Mouse (Mus musculus) liver, embryonic 14.5 days (tissue): ENCODE data around the gene Heyl. TPM values are rescaled to one million over a fixed set of nuclear protein-coding genes. Genes with fewer than 3 reads are reported as not detected.

Experiments used
- ATAC-seq: fragments of 200-750 bp; cut with Nextera tagmentation; 2 replicates; pipeline ENCODE4 v1.8.0; 2017; ENCODE audit warnings: moderate number of reproducible peaks, mild to moderate bottlenecking, moderate library complexity; ENCODE audit not compliant: insufficient read depth
- DNase-seq, 3 experiments: peaks; one replicate each; pipeline ENCODE4 v3.0.0-alpha.2; 2012 to 2013; ENCODE audit warnings: low read depth in 3 of 3, low spot score in 3 of 3
- H3K27ac ChIP-seq: fragments of 300-500 bp; sonication (generic); 2 replicates; pipeline ENCODE4 v1.5.1; 2014; ENCODE audit warnings: moderate library complexity, mild to moderate bottlenecking, control low read depth, inconsistent platforms
- H3K27me3 ChIP-seq: fragments of 300-500 bp; sonication (generic); 2 replicates; pipeline ENCODE4 v1.6.1; 2014; ENCODE audit warnings: mild to moderate bottlenecking, low read length, moderate library complexity; ENCODE audit not compliant: control insufficient read depth, insufficient read depth
- H3K36me3 ChIP-seq: fragments of 300-500 bp; sonication (generic); replicated peaks from 2 replicates; pipeline ENCODE4 v1.6.1; 2014; ENCODE audit warnings: low read depth; ENCODE audit not compliant: control insufficient read depth, insufficient read depth
- H3K4me1 ChIP-seq, 2 experiments: fragments of 200-500 bp in 1 of 2; fragments of 300-500 bp in 1 of 2; sonication (generic) in 1 of 2; replicated peaks; 2 replicates each; pipeline ENCODE4 v1.6.1; 2012 to 2014; ENCODE audit warnings: antibody characterized with exemption in 1 of 2, inconsistent platforms in 1 of 2, low read length in 1 of 2; ENCODE audit not compliant: control insufficient read depth in 2 of 2, insufficient read depth in 2 of 2
- H3K4me2 ChIP-seq: fragments of 300-500 bp; sonication (generic); 2 replicates; pipeline ENCODE4 v1.6.1; 2014; ENCODE audit warnings: low read depth, mild to moderate bottlenecking, control low read depth, moderate library complexity
- H3K4me3 ChIP-seq, 2 experiments: fragments of 200-500 bp in 1 of 2; fragments of 300-500 bp in 1 of 2; sonication (generic) in 1 of 2; 2 replicates each; pipeline ENCODE4 v1.5.1; 2012 to 2014; ENCODE audit warnings: low read depth in 2 of 2, low read length in 2 of 2, mild to moderate bottlenecking in 2 of 2, control low read depth in 1 of 2, inconsistent platforms in 1 of 2, moderate library complexity in 1 of 2; ENCODE audit not compliant: insufficient read depth in 1 of 2
- H3K9ac ChIP-seq: fragments of 300-500 bp; sonication (generic); replicated peaks from 2 replicates; pipeline ENCODE4 v1.6.1; 2014; ENCODE audit warnings: mild to moderate bottlenecking, control low read depth, moderate library complexity
- H3K9me3 ChIP-seq: fragments of 300-500 bp; sonication (generic); 2 replicates; pipeline ENCODE4 v1.6.1; 2016; ENCODE audit warnings: low read length, mixed read lengths; ENCODE audit not compliant: control insufficient read depth
- CTCF ChIP-seq: IDR thresholded peaks from 2 replicates; pipeline ENCODE4 v1.5.1; 2016; ENCODE audit warnings: antibody characterized with exemption, low read depth, control low read depth
- EP300 ChIP-seq: IDR thresholded peaks from 2 replicates; pipeline ENCODE4 v1.6.1; 2016; ENCODE audit warnings: antibody characterized with exemption, low read depth
- WGBS: fragments of 180-500 bp; shearing (Covaris S2); extraction: QIAGEN DNeasy Blood & Tissue Kit; methylation state at CpG from one replicate; pipeline ENCODE4 v1.1.7; 2014; ENCODE audit not compliant: insufficient replicate concordance; 5-methylcytosine and 5-hydroxymethylcytosine counted together
- polyA plus RNA-seq, 2 experiments: library from polyadenylated mRNA; depleted of rRNA in 1 of 2; stranded (reverse) in 1 of 2; unstranded in 1 of 2; fragments of >200 nt; fragmentation: Nextera tagmentation in 1 of 2; extraction: Ambion mirVana in 1 of 2; gene quantifications; 2 replicates each; pipeline versions ENCODE4 v1.2.1 to v1.2.3; 2012 to 2014

Gene Heyl
- polyA plus RNA-seq, 2 experiments: 0.42 to 0.46 TPM

- H3K4me1 ChIP-seq: no peaks in the 10 kb centered on the region
- TF ChIP-seq CTCF (no peak), EP300 (no peak)
- H3K9me3 ChIP-seq: no peaks in the 10 kb centered on the region
- no peak overlapping the region for H3K4me2 ChIP-seq
- H3K4me3 ChIP-seq: no peak overlapping the region
- H3K27me3 ChIP-seq: peaks cover 9% of the 10 kb centered on the region
- no peak overlapping the region for H3K27ac ChIP-seq
- no peak for ATAC-seq
- H3K9ac ChIP-seq: no peak overlapping the region
- no peaks in the 10 kb centered on the region for H3K36me3 ChIP-seq
- 25% methylated on average over 2 of the region's 2 CpGs for WGBS
- no peak for DNase-seq
These were observed 5.1 kb upstream of the Heyl start for GRCm38 (mm10) chr4:123228270-123228669.

DNA sequence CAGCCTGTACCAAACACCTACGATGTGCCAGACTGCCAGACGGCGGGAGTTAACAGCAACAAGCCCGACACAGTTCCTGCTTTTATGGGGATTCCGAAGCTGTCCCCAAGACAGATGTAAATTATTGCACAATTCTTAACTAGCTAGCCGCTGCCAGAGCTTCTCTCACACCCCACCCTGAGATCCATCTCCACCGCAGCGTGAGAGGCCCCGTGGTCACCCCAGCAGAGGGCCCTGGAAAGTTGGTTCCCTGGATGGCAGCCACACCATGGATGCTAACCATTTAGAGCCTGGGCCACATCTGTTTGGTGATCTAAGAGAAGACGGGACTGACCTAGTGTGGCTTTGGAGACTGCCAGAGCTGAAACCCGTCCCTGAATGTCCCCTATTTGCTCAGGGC lies 4.2 kb upstream of the Heyl start:
- H3K9me3 ChIP-seq: no peaks in the 10 kb centered on the region
- WGBS: 57% methylated on average over 11 of the region's 11 CpGs
- TF ChIP-seq EP300 (no peak), CTCF (no peak)
- no peak overlapping the region for H3K4me2 ChIP-seq
- DNase-seq (no peak), ATAC-seq (no peak)
- H3K4me3 ChIP-seq: no peak overlapping the region
- no peaks in the 10 kb centered on the region for H3K36me3 ChIP-seq
- H3K27me3 ChIP-seq: peaks cover 18% of the 10 kb centered on the region
- no peaks in the 10 kb centered on the region for H3K4me1 ChIP-seq
- no peak overlapping the region for H3K27ac ChIP-seq
- no peak overlapping the region for H3K9ac ChIP-seq

DNA sequence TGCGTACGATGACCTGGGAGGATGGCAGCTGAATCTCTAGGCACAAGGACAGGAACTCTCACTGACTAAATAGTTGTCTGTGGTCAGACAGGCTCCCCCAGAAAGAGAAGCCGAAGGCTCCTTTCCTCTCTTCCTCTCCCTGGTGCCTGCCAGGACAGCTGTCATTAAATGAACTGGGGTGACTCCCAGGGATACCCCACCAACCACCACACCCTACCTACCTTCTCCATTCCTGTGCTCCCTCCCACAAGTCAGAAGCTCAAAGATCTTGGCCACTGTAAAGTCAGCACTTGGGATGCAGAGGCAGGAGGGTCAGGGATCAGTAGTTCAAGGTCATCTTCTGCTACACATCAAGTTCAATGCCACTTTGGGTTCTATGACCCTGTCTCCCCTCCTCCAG lies 515 bp upstream of the Heyl start:
- 25% methylated on average over 3 of the region's 3 CpGs for WGBS

DNA sequence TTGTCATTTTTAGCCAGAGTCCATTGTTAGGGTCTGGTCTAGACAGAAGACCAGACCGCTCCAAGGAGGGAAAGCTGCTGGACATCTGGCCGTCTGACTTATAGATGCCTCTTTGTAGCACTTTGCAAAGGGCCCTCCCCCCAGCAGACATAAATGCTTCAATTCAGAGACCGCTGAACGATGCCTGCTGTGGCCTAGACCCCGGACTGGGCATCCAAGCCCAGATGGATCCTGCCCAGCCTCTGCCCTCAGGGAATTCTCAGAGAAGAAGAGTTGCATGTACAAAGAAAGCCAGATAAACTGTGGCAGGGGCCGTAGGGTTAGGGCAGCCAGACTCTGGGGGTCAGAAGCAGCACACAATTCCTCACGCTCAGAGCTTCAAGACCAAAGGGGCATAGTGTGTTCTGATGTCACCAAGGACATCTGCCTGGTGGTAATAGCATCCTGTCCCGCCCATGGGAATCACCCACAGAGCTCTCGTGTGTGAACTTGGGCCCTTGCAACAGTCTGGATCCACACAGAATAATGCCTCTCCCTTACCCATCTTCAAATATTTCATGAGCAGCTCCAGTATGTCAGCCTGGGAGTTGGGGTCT lies 2.6 kb downstream of the Heyl start:
- Histone ChIP-seq H3K4me1 (0 out of 4 replicates have a peak, but pooled peaks cover 0 to 2% of the 10 kb centered on the region in 2 experiments), H3K9ac (no peak overlapping the region), H3K9me3 (no peaks in the 10 kb centered on the region), H3K36me3 (no peaks in the 10 kb centered on the region), H3K4me2 (no peak overlapping the region), H3K4me3 (no peak overlapping the region), H3K27ac (no peak overlapping the region), H3K27me3 (peaks cover 50% of the 10 kb centered on the region)
- no peak for DNase-seq
- WGBS: 65% methylated on average over 9 of the region's 9 CpGs
- ATAC-seq: no peak
- TF ChIP-seq EP300: no peak
- TF ChIP-seq CTCF: no peak

More for the DNA sequence above, 515 bp upstream of the Heyl start:
- H3K9ac ChIP-seq: no peak overlapping the region
- peaks cover 23% of the 10 kb centered on the region for H3K27me3 ChIP-seq
- TF ChIP-seq EP300: no peak
- no peak for TF ChIP-seq CTCF
- no peak overlapping the region for H3K4me2 ChIP-seq
- DNase-seq: no peak
- 0 out of 4 replicates have a peak, but pooled peaks cover 0 to 2% of the 10 kb centered on the region in 2 experiments for H3K4me1 ChIP-seq
- no peak for ATAC-seq
- H3K27ac ChIP-seq: no peak overlapping the region
- H3K36me3 ChIP-seq: no peaks in the 10 kb centered on the region
- H3K9me3 ChIP-seq: no peaks in the 10 kb centered on the region
- H3K4me3 ChIP-seq: no peak overlapping the region

DNA sequence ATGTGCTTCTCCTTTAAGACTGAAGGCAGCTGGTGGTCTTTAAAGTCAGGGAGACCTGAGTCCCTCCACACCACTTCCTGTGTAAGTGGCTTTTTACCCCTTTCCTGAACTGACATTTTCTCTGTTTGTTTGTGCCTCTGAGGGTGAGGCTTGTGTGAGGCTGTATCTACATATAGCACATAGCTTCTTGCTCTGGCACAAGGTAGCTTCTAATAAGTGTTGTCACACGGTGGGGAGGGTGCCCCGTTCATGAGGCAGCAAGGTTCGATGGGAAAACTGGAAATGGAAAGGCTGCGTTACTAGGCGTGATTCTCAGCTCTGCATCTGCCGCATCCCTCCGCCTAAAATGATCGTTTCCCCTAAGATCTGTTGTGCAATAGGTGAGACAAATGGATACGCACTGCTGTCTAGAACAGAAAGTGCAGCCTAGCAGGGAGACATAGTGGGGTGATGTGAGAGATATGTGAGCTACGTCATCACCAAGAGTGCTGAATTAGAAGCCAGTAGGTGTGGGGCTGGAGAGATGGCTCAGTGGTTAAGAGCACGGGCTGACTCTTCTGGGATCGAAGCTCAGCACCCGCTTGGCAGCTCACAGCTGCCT lies 3.2 kb downstream of the Heyl start:
- ATAC-seq: no peak
- 51% methylated on average over 13 of the region's 13 CpGs for WGBS
- no peak overlapping the region for H3K27ac ChIP-seq
- H3K9me3 ChIP-seq: no peaks in the 10 kb centered on the region
- no peak overlapping the region for H3K4me3 ChIP-seq
- peaks cover 50% of the 10 kb centered on the region for H3K27me3 ChIP-seq
- no peaks in the 10 kb centered on the region for H3K36me3 ChIP-seq
- no peak overlapping the region for H3K9ac ChIP-seq
- 0 out of 4 replicates have a peak, but pooled peaks cover 0 to 2% of the 10 kb centered on the region in 2 experiments for H3K4me1 ChIP-seq
- DNase-seq: no peak
- no peak overlapping the region for H3K4me2 ChIP-seq
- TF ChIP-seq EP300 (no peak), CTCF (no peak)
